Mouse (Mus musculus) cerebellum, adult 2 months (tissue): ENCODE measurements at regions not wholly inside any gene's neighbourhood (a gene's known extent, or its start where the extent isn't known, plus 50 kb on each side); places are given as distances from the start of the nearest gene placed in this dataset.

Experiments used
- CTCF ChIP-seq: fragments of 200-500 bp; IDR thresholded peaks from 2 replicates; pipeline ENCODE4 v1.5.1; 2011; ENCODE audit warnings: low read depth, mild to moderate bottlenecking, control low read depth, low read length, moderate library complexity, borderline replicate concordance; ENCODE audit not compliant: insufficient read depth
- POLR2A ChIP-seq: fragments of 200-500 bp; IDR thresholded peaks from 2 replicates; pipeline ENCODE4 v1.6.1; 2011; ENCODE audit warnings: low read length, control low read depth, borderline replicate concordance; ENCODE audit not compliant: insufficient read depth

DNA sequence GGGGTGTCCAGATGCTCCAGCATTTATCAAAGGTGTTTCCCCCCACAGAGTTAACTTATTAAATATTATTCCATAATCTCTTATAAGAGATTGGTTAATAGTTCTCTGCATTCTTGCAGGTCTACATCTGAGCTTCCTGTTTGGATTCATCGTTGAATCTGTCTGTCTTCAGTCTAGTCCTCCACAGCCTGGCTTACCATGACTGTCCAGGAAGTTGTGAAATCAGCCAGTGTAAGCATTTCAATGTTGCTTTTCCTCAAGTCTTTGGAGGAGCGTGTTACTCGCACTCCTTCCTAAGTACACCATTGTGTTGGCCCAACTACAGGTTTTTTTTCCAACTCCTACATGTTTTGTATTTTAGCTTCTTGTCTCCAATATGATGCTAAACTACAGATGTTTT lies 124.2 kb upstream of the Htr2a start:
- no peak for TF ChIP-seq CTCF
- no peak for TF ChIP-seq POLR2A
